Mouse (Mus musculus) heart, adult 2 months (tissue): ENCODE measurements around the gene Asic1.

ENCODE experiments used
- CTCF ChIP-seq: fragments of 200-600 bp; IDR thresholded peaks from 2 replicates; pipeline ENCODE4 v1.8.1; 2022; ENCODE audit warnings: antibody characterized with exemption, mild to moderate bottlenecking, moderate library complexity
- EP300 ChIP-seq: fragments of 200-500 bp; IDR thresholded peaks from 2 replicates; pipeline ENCODE4 v1.6.1; 2011; ENCODE audit warnings: low read depth, low read length, control low read depth; ENCODE audit not compliant: insufficient read depth
- POLR2A ChIP-seq: fragments of 200-500 bp; IDR thresholded peaks from 2 replicates; pipeline ENCODE4 v1.6.1; 2011; ENCODE audit warnings: mild to moderate bottlenecking, low read depth, low read length, control low read depth; ENCODE audit not compliant: insufficient read depth

DNA sequence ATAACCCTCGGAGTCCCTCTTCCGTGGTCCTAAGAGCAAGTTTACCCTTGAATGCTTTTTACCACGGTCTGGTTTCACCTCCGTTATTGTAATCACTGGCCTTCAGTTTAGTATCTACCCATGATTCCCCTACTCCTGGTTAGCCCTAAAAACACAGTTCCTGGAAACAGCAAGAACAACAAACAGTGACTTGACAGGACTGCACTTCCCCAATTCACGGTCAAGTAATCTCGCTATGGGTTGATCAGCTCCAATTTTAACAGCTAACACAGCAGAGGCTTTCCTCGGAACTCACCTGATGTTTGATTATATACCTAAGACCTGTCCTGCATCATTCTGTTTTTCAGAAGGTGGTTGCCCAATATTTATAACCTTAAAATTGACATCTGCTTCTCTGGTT lies 35.5 kb upstream of the Asic1 start:
- TF ChIP-seq POLR2A = no peak
- no peak for TF ChIP-seq CTCF
- no peak for TF ChIP-seq EP300
